Mouse (Mus musculus) limb, embryonic 10.5 days (tissue): ENCODE measurements around the gene Nr1h3. TPM values are rescaled to one million over a fixed set of nuclear protein-coding genes. Genes with fewer than 3 reads are reported as not detected.
A peak's percentile ranks its signal among the peaks of the same experiment; 100 is the strongest.

Source experiments
- DNase-seq: peaks from one replicate; pipeline ENCODE4 v3.0.0-alpha.2; 2017; ENCODE audit warnings: low spot score
- H3K27ac ChIP-seq: fragments of 300-500 bp; sonication (generic); 2 replicates; pipeline ENCODE4 v1.5.1; 2016; ENCODE audit warnings: mild to moderate bottlenecking
- H3K27me3 ChIP-seq: fragments of 300-500 bp; sonication (generic); 2 replicates; pipeline ENCODE4 v1.6.1; 2016; ENCODE audit warnings: low read depth, mild to moderate bottlenecking; ENCODE audit not compliant: poor library complexity, severe bottlenecking
- H3K36me3 ChIP-seq: fragments of 300-500 bp; sonication (generic); 2 replicates; pipeline ENCODE4 v1.6.1; 2016; ENCODE audit warnings: mild to moderate bottlenecking, moderate library complexity
- H3K4me1 ChIP-seq: fragments of 300-500 bp; sonication (generic); 2 replicates; pipeline ENCODE4 v1.6.1; 2016
- H3K4me3 ChIP-seq: fragments of 300-500 bp; sonication (generic); 2 replicates; pipeline ENCODE4 v1.5.1; 2016; ENCODE audit warnings: mild to moderate bottlenecking, moderate library complexity
- H3K9me3 ChIP-seq: fragments of 300-500 bp; sonication (generic); replicated peaks from 2 replicates; pipeline ENCODE4 v1.6.1; 2016; ENCODE audit warnings: mild to moderate bottlenecking
- WGBS: fragments of 180-500 bp; shearing (Covaris S2); methylation state at CpG from one replicate; pipeline ENCODE4 v1.1.7; 2016; 5-methylcytosine and 5-hydroxymethylcytosine counted together
- polyA plus RNA-seq: library from polyadenylated mRNA; unstranded; fragments of >200 nt; fragmentation: Nextera tagmentation; extraction: Ambion mirVana; gene quantifications from 2 replicates; pipeline ENCODE4 v1.2.1, GENCODE M21; 2016

Nr1h3 gene
- polyA plus RNA-seq, 1 experiment from 2014 or later, result 1.7 TPM

- Histone ChIP-seq H3K4me3 (no peak overlapping the region), H3K27me3 (no peaks in the 10 kb centered on the region), H3K9me3 (no peaks in the 10 kb centered on the region), H3K36me3 (peaks cover 85% of the 10 kb centered on the region), H3K4me1 (no peaks in the 10 kb centered on the region), H3K27ac (no peak overlapping the region)
- no peak for DNase-seq
Measured at GRCm38 (mm10) chr2:91213311-91213710, 10.7 kb upstream of the Nr1h3 start.

DNA sequence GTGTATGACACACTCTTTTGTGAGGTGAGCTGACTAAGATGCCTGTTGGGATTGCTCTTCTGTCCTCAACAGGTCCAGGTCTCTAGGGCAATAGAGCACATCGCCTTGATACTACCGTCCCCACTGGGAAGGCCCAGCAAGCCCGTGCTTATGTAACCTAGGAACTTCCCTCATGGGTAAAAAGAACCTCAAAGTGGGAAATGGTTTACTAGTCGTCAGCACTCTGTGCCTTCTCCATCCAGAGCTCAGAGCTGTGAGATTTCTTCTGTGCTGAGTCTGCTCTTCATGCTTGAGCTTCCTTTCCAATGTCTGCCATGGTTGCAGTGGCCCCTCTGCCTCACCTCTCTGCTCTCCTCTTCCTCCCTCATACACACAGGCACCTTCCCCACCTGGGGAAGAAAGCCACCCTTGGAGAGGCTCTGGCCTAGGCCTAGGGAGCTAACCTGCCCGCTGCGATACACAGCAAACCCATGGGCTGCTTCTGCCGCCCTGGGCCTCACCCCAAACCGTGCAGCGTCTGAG, 3.7 kb upstream of the Nr1h3 start:
- Histone ChIP-seq H3K27ac (no peak overlapping the region), H3K27me3 (no peaks in the 10 kb centered on the region), H3K4me3 (no peak overlapping the region), H3K4me1 (peaks cover 18% of the 10 kb centered on the region), H3K36me3 (peaks cover 71% of the 10 kb centered on the region), H3K9me3 (no peaks in the 10 kb centered on the region)
- WGBS, result 91% methylated on average over 9 of the region's 9 CpGs
- no peak for DNase-seq

DNA sequence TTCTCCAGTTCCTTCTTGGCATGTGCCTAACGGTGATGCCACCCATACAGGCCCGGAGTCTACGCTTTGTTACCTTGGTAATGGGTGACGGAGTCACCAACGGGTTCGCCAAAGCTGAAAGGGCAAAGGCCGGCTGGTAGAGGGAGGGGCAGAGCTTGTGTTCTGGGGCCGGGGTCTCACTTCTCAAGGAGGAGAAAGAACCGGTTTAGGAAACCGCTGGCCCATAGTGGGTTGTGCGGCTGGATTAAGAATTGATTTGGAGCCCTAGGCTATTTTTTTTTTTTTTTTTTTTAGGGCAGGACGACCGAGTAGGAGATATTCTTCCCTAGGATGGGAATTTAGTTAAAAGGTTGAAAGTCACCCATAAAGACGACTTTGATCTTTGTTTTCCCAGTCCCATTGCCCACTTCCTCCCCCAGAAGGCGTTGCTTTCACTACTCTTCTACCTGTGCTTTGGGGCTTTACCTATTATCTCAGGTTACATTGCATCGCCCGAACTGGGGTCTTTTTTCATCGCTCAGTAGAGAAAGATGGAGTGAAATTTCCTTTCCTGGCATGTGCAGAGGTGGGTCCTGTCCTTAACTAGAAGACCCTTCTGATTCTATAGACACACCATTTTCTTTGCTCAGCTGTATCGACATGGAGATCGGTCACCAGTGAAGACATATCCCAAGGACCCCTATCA, 480 bp upstream of the Nr1h3 start:
- Histone ChIP-seq H3K36me3 (peaks cover 41% of the 10 kb centered on the region), H3K9me3 (no peaks in the 10 kb centered on the region), H3K4me1 (peaks cover 18% of the 10 kb centered on the region), H3K4me3 (peak overlapping the region; percentile 72), H3K27me3 (no peaks in the 10 kb centered on the region), H3K27ac (peak overlapping the region; percentile 92)
- DNase-seq, result no peak
- 13% methylated on average over 20 of the region's 20 CpGs for WGBS

- Histone ChIP-seq H3K9me3 (no peaks in the 10 kb centered on the region), H3K27me3 (no peaks in the 10 kb centered on the region), H3K4me3 (no peak overlapping the region), H3K36me3 (no peaks in the 10 kb centered on the region), H3K4me1 (peaks cover 38% of the 10 kb centered on the region), H3K27ac (no peak overlapping the region)
- no peak for DNase-seq
- WGBS, result 93% methylated on average over 3 of the region's 3 CpGs
Measured at GRCm38 (mm10) chr2:91198888-91199287, 3.7 kb downstream of the Nr1h3 start.

DNA sequence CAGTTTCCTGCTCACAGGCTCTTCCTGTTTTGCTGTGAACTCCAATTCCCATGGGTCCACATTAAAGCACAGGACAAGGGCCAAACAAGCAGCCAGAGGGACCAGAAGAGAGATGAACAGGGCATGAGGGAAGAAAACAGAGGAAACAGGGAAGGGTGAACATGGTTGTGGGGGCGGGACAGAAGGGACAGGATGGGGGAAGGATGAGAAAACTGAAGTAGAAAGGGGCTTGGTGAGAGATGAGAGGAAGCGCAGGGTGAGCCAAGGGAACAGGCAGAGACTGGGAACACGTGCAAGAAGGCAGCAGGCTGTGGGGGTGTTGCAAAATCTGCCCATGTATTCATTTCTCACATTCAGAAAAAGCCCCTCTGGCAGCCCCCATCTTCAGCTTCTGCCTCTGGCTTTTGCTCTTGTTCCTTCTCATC, 6.0 kb downstream of the Nr1h3 start:
- Histone ChIP-seq H3K36me3 (no peaks in the 10 kb centered on the region), H3K9me3 (no peaks in the 10 kb centered on the region), H3K4me1 (peaks cover 25% of the 10 kb centered on the region), H3K27ac (no peak overlapping the region), H3K27me3 (peaks cover 5% of the 10 kb centered on the region; the same call in 1 of the 2 replicates), H3K4me3 (no peak overlapping the region)
- no peak for DNase-seq
- WGBS, result 78% methylated on average over 3 of the region's 3 CpGs

GRCm38 (mm10) chr2:91194624-91195332, 7.9 kb downstream of the Nr1h3 start:
- WGBS, result 1% methylated on average over 27 of the region's 27 CpGs
- H3K27ac ChIP-seq, result peak overlapping the region; percentile 81

GRCm38 (mm10) chr2:91190501-91190900, 12.1 kb downstream of the Nr1h3 start:
- DNase-seq, result no peak
- WGBS, result 87% methylated on average over 16 of the region's 16 CpGs
- Histone ChIP-seq H3K27ac (no peak overlapping the region), H3K36me3 (no peaks in the 10 kb centered on the region), H3K27me3 (peaks cover 5% of the 10 kb centered on the region; the same call in 1 of the 2 replicates), H3K4me1 (peaks cover 15% of the 10 kb centered on the region), H3K9me3 (no peaks in the 10 kb centered on the region), H3K4me3 (no peak overlapping the region)

More at GRCm38 (mm10) chr2:91194624-91195332, 7.9 kb downstream of the Nr1h3 start:
- no peaks in the 10 kb centered on the region for H3K9me3 ChIP-seq
- no peaks in the 10 kb centered on the region for H3K36me3 ChIP-seq
- peaks cover 5% of the 10 kb centered on the region; the same call in 1 of the 2 replicates for H3K27me3 ChIP-seq
- H3K4me1 ChIP-seq, result peaks cover 23% of the 10 kb centered on the region
- H3K4me3 ChIP-seq, result peak overlapping the region; percentile 53
- DNase-seq, result peak; percentile 81

GRCm38 (mm10) chr2:91187431-91187830, 15.2 kb downstream of the Nr1h3 start:
- Histone ChIP-seq H3K27me3 (no peaks in the 10 kb centered on the region), H3K27ac (no peak overlapping the region), H3K9me3 (no peaks in the 10 kb centered on the region), H3K4me3 (no peak overlapping the region), H3K4me1 (peaks cover 13% of the 10 kb centered on the region), H3K36me3 (no peaks in the 10 kb centered on the region)
- no peak for DNase-seq
- 70% methylated on average over 4 of the region's 4 CpGs for WGBS

- Histone ChIP-seq H3K9me3 (no peaks in the 10 kb centered on the region), H3K4me1 (peaks cover 21% of the 10 kb centered on the region), H3K4me3 (no peak overlapping the region), H3K27me3 (peaks cover 9% of the 10 kb centered on the region), H3K36me3 (no peaks in the 10 kb centered on the region), H3K27ac (no peak overlapping the region)
- WGBS, result 86% methylated on average over 1 of the region's 1 CpGs
- DNase-seq, result no peak
Measured at GRCm38 (mm10) chr2:91186208-91186607, 16.4 kb downstream of the Nr1h3 start.

DNA sequence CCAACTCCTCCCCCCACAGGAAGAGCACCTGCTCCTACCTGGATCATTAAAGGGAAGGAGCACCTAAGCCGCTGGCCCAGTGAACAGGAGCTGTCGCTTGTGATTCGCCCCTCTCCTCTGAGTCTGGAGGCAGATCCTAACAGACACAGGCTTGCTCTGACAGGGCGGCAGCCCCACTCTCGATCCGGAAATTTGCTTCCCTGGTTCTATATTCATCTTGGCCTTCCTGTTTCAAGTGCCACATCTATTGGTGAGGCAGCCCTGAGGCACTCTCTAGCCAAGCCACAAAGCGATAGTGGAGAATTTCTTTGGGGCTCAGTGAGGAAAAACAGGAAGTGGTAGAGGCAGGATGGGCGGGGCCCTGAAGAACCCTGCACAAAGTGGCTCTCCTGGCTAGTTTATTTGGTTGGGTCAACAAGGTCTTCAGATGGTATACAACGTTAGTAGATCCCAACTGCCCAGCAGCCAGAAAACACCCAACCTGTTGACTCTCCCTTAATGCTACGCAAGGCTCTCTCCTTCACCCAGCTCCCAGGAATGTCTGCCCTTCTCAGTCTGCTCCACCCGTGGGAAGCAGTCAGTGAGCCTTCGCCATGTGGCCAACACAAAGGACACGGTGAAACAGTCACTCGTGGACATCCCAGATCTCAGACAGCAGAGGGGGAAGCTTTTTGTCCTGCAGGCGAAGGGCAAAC, 18.8 kb downstream of the Nr1h3 start, which contains the start of gene Madd:
Madd (minus strand) TSS at position 127 of the 695 bp plus-strand sequence.
- Histone ChIP-seq H3K27ac (peak within 1 kb of the TSS; percentile 86), H3K4me1 (peaks cover 21% of the 10 kb centered on the region), H3K27me3 (peaks cover 15% of the 10 kb centered on the region), H3K36me3 (no peaks in the 10 kb centered on the region), H3K9me3 (no peaks in the 10 kb centered on the region), H3K4me3 (peak within 1 kb of the TSS; percentile 82)
- DNase-seq, result no peak
- WGBS, result 67% methylated on average over 15 of the region's 15 CpGs

GRCm38 (mm10) chr2:91183148-91183513, 19.5 kb downstream of the Nr1h3 start:
- 0% methylated on average over 9 of the region's 9 CpGs for WGBS
- DNase-seq, result peak; percentile 95
- Histone ChIP-seq H3K9me3 (no peaks in the 10 kb centered on the region), H3K4me1 (peaks cover 21% of the 10 kb centered on the region), H3K27me3 (peaks cover 15% of the 10 kb centered on the region), H3K27ac (peak overlapping the region; percentile 86), H3K36me3 (no peaks in the 10 kb centered on the region), H3K4me3 (peak overlapping the region; percentile 82)

GRCm38 (mm10) chr2:91182405-91183147, 20.1 kb downstream of the Nr1h3 start:
- Histone ChIP-seq H3K9me3 (no peaks in the 10 kb centered on the region), H3K36me3 (peaks cover 3% of the 10 kb centered on the region; the same call in 1 of the 2 replicates), H3K4me3 (peak overlapping the region; percentile 82), H3K27me3 (peaks cover 15% of the 10 kb centered on the region), H3K4me1 (peaks cover 21% of the 10 kb centered on the region), H3K27ac (peak overlapping the region; percentile 86)
- under 1% methylated on average over 81 of the region's 81 CpGs for WGBS
- DNase-seq, result peak; percentile 83
